Mouse (Mus musculus) cerebellum, adult 9-10 months (tissue): ENCODE measurements at regions not wholly inside any gene's neighbourhood (a gene's known extent, or its start where the extent isn't known, plus 50 kb on each side); places are given as distances from the start of the nearest gene placed in this dataset.
A peak's percentile ranks its signal among the peaks of the same experiment; 100 is the strongest.

Source experiments
- DNase-seq: peaks from one replicate; pipeline ENCODE4 v3.0.0; 2022

DNA sequence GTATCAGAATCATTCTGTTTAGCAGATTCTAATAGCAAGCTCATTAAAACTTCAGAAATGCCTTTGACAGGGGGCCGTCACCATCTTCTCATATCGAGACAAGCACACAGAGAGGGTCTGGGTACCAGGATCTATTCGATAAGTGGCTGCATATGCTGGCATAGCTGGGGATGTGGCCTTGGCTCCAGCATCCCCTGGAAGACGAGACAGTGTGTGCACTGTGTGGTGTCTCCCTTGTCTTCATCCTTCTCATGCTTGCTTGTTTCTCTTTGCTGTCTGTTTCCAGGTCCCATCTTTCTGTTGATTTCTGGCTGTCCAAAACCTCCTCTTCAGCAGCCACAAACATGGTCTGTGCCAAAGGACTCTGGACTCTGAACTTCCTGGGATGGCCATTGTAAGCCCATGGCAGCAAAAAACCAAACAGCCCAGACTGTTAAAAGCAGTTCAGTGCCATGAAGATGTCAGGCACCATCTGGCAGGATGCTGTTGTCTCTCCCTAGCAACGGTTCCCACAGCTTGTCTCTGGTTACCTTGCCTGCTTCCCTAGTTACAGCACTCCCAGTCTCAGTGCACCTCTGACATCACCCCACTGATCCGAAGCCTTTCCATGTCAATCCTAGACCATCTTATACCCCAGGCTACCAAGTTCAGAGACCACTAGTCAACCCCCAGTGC lies 56.5 kb downstream of the Kctd12 start:
- DNase-seq: peak; percentile 58

DNA sequence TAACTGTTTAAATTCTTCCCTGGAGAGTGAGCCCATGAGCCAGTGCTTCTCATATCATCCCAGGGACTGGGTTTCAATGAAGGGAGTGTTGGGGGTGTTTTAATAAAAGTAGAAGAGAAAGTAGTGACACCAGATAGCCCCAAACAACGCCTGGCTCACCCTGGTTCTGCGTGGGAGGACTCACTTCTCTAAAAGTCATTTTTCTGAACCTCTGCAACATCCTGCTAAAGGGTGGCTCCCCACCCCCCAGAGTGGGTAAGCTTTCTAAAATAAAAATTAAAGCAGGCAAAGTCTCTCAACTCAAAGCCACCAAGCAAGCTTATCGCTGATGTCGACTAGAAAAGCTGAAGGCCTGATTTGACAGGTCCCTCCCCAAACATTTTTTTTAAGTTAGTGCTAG lies 57.8 kb downstream of the Kctd12 start:
- no peak for DNase-seq

DNA sequence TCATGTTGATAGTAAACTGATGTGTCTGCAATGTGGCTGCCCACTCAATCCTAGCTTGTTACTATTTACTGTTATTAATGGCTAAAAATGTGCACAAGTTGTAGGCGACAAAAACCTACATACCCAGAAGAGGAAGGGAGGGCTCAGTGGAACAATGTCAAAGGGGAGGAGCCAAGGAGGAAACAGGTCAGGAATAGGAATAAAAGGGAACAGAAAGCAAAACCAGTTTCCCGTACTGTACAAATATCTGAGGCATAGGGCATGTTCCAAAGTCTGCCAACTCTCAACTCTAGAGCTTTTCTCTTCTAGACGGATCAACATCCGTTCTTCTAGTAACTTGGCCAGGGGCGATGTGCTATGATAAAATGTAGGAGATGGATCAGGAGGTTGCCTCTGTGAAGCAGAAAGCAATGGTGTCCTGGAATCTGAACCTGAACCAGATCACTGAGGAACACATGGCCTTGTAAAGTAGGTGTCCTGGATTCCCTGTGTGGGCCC lies 59.9 kb downstream of the Kctd12 start:
- no peak for DNase-seq

DNA sequence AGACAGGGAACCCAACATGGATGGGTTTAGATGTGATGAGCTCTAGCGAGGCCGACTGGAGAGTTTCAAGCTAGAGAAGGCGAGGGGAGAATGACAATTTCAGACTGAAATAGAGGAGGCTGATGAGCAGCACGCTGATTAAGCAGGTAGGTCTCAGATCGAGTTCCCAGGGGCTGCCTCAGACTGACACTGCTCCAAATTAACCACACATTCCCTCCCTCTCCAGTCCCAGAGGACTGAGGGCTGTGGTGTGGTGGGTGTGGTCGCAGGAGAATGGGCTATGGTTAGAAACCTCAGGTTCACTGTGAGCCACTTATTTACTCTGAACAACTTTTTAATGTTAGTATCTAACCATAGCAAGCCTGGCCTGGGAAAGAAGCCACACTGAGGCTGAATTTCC lies 62.0 kb downstream of the Kctd12 start:
- DNase-seq: no peak

DNA sequence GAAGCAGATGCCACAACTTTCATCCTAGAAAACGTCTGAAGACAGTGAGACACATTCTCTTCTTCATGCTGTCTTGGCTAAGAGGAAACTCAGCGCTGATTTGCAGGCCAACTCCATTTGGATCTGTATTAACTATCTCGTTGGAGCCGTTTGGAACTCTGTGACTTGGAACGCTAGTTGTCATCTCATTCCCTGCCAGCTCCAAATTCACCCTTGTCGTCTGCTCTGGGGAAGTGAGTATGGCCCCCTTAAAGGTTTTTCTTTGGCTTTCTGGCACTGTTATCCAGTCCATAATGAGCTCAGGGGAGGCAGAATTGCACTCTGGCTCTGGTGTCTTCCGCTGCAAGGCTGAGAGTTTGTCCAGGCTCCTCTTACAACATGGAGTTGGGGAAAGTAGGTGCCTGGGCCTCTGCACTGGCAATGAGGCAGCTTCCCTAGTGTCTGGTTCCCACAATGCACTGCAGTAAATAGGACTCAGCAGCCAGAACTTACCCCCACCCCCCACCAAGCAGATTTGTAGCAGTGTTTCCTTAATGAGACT lies 63.1 kb downstream of the Kctd12 start:
- DNase-seq: no peak

DNA sequence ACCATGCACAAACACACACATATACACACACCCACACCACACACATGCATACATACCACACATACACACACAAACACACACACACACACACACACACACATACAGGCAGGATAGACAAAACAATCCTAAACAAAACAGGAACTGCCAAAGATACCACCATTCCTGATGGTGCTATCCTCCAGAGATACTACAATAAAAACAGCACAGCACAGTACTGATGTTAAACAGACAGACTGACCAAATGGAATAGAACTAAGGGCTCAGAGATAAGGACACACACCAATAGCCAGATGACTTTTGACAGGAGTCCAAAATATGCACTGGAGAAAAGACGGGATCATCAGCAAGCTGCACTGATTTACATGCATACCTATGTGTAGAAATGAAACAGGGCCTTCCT lies 64.5 kb downstream of the Kctd12 start:
- no peak for DNase-seq

DNA sequence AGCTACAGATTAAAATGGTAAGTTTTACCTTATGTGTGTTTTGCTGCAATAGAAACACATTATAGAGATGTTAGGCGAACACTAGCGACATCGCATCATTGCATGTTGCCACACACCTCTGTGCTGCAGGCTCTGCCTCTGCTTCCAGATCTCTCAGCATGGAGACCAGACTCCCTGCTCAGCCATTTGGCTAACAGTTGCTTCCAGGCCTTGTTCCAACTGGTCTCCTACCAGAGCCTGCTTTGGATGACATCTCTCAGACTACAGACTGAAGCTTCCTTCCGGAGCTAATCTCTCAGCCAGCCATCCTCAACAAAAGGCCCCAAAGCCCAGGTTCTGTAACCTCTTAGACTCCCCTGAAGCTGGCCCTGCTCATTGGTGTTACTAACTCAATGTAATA lies 66.5 kb downstream of the Kctd12 start:
- DNase-seq: peak; percentile 76

DNA sequence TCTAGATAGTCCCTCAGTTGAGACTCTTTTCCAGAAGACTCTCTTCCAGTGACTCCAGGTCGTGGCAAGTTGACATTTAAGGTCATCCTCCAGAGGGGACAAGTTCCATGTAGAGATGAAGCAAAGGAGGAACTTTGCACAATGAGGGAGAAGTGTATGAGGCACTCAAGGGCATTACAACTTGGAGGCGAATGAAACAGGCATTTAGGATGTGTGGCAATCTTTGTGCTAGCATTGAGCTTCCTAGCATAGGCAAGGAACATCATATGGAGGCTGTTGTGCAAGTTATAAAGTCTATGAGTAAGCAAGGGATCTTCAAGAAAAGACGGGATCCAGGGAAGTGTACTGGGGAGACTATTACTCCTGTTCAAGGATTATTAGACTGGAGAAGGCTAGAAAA lies 70.9 kb downstream of the Kctd12 start:
- no peak for DNase-seq

DNA sequence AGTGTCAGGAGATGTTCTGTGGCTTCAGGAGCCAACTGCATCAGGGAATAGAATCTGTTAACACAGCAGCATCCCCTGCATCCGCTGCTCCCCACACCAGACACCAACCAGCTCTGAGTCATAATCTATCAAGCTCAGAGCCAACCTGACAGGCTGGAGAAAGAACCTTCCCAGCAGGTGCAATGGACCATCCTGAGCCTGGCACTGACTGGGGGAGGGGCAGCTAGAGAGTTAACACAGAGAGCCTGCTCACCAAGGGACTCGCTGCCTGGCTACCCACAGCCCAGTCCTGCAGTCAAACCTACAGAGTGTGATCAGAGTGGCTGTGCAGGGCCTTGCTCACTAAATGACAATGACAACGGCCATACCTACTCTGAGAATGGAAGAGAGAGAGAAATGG lies 73.4 kb downstream of the Kctd12 start:
- no peak for DNase-seq

DNA sequence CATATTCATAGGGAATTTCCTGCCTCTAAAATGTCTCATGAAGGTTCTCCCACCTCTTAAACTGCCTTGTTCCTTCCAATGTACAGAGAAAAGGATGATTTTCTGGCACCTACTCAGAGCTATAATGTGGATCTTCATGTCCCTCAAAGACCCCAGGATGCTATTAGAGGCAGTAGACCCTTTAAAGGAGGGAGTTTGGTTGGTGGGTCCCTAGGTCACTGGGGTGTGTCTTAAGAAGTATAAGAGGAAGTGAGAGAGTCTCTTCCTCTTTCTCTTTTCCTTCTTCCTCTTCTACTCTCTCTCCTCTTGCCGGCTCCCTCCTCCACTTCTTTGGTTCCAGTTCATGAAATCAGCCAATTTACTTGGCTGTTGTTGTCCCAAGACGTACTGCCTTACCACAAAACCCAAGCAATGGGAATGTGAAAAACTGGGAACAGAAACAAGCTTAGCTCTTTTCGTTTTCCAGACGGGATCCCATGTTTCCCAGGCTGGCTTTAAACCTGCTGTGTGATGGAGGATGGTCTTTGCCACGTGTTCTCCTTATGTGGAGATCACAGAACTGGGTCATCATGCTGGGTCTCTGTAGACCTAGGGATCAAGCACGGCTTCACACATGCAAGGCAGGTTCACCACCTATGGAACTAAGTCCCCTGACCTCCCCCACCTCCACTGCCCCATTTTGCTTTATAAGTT lies 74.9 kb downstream of the Kctd12 start:
- DNase-seq: no peak

DNA sequence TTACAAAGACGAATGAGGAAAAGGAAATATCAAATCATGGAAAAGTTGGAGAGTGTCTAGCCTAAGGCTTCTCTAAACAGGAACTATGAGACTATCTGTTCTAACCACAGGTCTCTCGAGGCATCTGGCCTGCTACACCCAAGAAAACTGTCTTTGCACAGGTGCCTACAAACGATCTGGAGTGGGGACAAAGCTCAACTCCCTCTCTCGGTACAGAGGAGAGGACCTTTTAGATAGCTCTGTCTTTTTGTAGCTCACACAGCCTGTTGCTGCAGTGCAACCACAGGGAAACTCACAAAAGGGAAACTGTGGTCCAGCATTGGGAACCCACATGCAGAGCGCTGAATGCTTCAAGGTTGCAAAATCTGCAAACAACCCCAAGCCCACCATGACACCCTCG lies 75.6 kb downstream of the Kctd12 start:
- DNase-seq: no peak

DNA sequence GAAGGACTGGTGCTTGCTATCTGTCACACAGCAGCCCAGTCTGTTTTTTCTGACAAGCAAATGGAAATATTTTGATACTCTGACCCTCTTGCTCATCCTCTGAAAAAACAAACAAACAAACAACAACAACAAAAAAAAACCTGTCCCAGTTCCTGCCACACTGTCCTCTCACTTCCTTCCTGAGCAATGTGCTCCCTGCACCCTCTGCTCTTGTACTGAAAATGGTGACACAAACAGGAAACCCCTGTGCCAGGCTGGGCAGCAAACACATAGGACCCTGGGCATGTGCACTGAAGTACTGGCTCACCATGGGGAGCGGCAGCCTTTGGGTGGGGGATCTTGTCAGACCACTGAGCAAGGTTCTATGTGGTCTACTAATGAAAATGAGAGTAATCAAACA lies 76.2 kb downstream of the Kctd12 start:
- no peak for DNase-seq

DNA sequence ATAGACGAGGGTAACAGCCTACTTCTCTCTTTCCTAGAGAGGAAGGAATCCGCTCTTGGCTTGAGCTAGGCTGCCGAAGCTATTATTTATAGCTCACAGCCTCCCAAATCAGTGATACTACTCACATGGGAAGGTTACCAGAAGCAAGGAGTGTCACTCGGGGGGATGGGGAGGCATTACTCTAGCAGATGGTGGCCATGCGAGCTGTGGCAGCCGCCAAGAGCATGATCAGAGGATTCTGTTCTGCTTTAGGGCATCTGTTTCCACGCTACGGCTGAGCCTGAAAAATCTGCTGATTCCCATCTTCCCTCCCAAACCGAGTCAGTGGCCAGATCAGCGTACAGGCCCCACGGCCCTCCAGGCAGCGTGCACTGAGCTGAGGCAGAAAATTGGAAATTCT lies 79.5 kb downstream of the Kctd12 start:
- peak; percentile 95 for DNase-seq

DNA sequence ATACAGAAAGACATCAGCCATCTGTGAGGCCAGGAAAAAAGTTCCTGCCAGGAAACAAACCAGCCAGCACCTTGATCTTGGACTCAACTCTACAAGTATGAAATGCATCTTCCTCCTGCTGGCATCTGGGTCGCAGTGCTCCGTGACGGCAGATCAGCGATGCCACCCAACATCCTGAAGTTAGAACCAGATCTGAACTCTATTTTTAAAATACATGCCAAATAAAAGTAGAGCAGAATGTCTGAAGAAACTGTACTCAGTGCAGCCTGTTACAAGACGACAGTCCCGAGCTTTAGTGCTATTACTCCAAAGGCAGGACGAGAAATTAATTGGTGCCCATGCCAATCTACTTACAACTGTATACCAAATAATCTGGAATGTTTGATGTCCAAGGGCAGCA lies 80.2 kb downstream of the Kctd12 start:
- peak; percentile 39 for DNase-seq

DNA sequence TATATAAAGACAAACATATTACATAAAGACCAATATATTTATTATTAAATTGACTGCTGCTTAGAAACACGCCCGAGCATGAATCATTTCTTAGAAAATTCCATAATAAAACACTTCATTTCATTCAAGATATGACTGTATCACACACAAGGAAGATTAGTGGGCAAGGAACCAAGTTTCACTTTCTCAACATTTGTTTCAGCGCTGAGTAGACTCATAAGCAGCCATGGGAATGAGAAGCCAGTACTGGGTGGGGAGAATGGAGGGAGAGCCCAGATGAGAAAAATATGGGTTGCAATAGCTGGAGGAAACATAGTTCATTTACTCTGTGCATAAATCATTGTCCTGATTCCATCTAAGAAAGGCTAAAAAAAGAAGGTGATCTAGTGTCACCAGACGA lies 84.0 kb downstream of the Kctd12 start:
- no peak for DNase-seq

DNA sequence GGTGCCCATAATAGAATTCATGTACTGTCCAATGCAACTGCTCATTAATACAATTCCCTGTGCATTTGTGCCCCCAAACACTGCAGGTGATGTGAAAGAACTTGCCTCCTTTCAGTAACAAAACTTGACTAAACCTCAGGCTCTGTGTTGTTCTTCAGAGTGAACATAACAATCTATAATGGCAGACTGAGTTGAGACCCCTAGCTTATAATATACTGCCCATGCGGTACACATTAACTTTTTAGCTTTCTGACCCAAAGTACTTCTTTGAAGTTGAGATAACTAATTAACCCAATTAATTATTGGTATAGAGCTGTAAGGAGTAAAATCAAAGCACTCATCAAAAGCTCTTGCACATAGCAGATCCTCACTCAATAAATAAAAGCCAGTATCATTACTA lies 85.4 kb downstream of the Kctd12 start:
- DNase-seq: no peak

DNA sequence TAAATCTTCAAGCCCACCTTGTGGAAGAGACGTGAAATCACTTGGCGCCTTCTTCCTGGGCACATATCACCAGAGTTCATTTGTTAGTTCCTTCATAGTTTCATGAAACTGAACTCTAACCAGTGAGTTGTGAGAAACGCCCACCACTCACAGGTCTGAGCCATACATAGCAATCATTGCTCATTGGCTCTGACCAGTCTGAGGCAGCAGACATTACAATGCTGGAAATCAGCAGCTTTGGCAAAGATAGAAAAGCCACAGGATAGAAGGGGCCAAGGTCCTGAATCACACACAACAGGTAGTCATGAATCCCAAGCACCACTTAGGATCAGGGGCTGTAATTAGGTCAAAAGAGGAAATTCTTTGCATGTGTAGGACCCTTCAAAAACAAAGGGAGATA lies 85.9 kb downstream of the Kctd12 start:
- no peak for DNase-seq

DNA sequence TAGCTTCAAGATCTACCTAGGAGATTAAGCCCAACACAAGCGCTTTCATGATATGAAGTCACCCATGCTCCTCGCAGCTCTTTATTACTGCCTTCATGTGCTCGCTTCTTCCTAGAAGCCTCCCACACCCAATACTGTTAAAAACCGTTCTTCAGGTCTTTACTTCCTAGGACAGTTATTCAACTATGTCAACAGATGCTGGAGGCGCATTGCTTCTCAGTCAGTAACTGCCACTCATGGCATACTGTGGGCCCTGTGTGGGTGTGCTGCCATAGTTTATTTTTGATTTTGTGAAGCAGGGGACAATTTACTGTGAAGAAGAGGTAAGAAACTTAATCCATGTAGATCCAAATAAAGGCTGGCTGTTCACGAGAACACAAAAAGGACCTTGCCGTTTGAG lies 89.2 kb downstream of the Kctd12 start:
- no peak for DNase-seq

DNA sequence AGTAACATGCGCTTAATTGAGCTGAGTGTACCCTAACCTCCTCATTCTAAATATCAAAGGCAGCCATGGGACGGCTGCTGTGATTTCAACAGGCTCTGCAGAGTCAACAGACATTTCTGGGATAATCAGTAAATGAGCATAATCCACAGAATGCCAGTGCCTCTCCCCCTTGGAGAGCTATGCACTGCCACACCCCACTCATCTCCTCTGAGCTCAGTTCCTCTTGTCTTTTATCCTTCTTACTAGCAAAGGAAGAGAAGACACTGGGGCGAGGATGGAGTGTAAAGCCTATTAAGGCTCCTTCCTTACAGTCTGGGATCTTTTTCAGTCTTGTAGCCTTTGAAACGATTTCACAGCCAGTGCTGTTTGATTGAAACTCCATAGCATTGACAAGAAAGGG lies 90.9 kb downstream of the Kctd12 start:
- no peak for DNase-seq

DNA sequence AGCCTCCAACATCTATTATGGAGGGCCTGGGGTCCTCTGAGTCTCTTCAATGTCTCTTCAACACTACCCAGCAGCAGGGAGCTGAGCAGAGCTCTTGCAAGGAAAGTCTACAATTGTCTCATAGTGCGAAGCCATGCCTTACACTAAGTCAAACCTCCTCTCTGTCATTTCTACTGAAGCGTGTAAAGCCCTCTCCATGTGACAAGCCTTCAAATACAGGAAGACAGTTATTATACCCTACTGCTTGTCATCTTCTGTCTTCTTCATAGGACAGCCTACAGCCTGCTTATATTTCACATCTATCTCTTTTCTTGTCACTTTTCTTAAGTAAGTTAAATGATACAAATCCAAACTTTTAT lies 97.2 kb downstream of the Kctd12 start:
- no peak for DNase-seq

DNA sequence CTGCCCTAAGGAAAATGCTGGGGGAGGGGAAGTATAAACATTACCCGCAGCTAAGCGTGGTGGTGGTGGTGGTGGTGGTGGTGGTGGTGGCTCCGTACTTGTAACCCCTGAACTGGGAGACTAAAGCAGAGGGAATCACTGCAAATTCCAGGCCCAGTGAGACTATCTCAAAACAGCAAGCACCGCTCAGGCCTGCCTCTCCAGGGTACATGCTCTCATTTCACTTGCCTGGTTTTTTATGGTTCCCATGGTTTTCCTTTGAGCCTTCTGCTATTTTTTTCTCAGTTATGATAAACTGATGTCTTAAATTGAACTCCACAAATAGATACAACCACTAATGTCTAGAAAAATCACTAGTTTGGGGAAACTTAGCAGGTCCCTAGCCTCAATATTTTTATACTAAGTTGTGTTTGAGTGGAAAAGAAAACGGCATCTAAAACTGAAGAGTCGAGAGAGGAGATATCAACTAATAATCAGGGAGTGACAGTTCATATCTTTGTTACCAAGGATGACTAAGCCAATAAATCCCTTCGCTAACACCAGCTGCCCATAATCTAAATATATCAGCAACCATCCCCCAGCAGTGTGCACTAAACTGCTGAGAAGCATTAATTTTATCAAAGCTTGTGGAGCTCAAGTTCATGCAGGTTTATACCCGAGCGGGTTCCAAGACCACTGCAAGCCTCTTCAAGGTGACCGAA lies 97.7 kb downstream of the Kctd12 start:
- DNase-seq: no peak

DNA sequence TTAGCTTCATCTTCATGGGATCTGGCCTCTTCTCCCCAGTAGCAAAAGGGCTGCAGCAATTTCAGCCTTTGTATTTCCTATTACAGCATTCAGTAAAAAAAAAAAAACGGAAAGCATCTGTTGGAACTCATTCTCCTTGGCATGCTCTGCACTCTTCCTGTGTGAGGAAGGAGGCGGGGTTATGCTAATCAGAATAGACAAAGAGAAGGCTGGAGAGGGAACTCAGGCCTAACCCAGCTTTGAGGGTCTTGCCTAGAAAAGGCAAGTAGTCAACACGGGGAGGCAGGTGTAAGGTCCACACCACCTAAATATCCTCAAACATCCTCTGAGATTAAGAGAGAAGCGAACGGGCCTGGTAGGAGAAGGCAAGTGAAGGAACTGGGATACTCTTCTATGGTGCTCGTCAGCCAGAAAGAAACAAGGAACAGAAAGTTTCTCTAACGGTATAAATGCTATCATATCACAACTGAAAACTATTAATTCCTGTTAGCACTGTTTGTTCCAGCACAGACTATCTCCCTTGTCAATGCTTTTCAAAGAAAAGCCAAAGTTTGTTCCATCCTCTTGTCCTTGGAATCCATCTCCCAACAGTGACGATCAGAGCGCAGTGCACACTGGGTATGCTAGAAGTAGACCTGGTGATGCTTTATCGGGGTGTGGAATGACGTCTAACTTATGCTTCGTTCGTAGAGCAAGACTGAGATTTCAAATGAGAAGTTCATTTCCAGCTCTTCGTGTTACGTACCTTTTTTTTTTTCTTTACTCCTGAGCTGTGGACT lies 98.9 kb downstream of the Kctd12 start:
- DNase-seq: no peak

DNA sequence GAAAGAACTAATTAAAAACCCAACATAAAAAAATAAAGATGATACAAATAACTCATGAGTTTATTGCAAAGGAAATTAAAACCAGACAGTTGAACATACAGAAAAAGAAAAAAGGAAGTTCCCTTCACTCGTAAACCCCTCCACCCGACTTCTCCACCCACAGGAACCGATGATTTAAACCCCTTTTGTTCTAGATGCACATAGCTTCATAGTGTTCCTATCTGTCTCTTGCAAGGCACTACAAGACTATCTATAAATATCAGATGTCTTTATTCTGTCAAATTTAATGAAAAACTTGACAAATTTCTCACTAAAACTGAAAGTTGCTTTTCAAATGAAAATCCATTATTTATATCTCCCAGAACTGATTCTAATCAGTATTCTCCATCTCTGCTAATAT lies 100.2 kb downstream of the Kctd12 start:
- DNase-seq: no peak
